Comparison of ENCODE assay signal across 13 mouse cellular contexts in genomic region chr5:16024626-16025417, GRCm38 (mm10).
A peak's percentile ranks its signal among the peaks of the same experiment; 100 is the strongest.
DNase-seq lines count a peak whose midpoint lies in the region; ATAC-seq and TF ChIP-seq lines count a peak whose summit lies in the region.
"Had no signal": no experiment of that assay in that cellular context is flagged by ENCODE, and none has a peak within 500 bp of the region (broad histone marks: within the 10 kb centered on the region; RNA-seq: fewer than 3 reads in every experiment).

No protein-coding gene starts in this region.

- no peak overlapping the region for H3K27ac ChIP-seq in left cerebral cortex, adult 2 months
- no peak overlapping the region for H3K27ac ChIP-seq in hindbrain, embryonic 12.5 days
- no peak overlapping the region for H3K27ac ChIP-seq in neural tube, embryonic 14.5 days (ENCODE audit: low read depth, low read length)
- no peak overlapping the region for H3K27ac ChIP-seq in intestine, embryonic 15.5 days

- no peak overlapping the region for H3K9ac ChIP-seq in hindbrain, embryonic 12.5 days
- no peak overlapping the region for H3K9ac ChIP-seq in neural tube, embryonic 14.5 days (replicated peaks; ENCODE audit: low read depth, low read length)
- H3K9ac ChIP-seq in intestine, embryonic 15.5 days = no peak overlapping the region

- no peaks in the 10 kb centered on the region for H3K36me3 ChIP-seq in hindbrain, embryonic 12.5 days
- no peaks in the 10 kb centered on the region for H3K36me3 ChIP-seq in neural tube, embryonic 14.5 days (ENCODE audit: control insufficient read depth, insufficient read depth, low read length)
- no peaks in the 10 kb centered on the region for H3K36me3 ChIP-seq in intestine, embryonic 15.5 days

- no peak for TF ChIP-seq CTCF in left cerebral cortex, adult 2 months (IDR thresholded peaks at IDR 0.05)

- intact Hi-C loops in left cerebral cortex, postnatal 4 days (cut with DNase I) = no loop called here
- intact Hi-C loops in left cerebral cortex, adult 2 months (cut with DNase I) = no loop called here

- no peaks in the 10 kb centered on the region for H3K9me3 ChIP-seq in hindbrain, embryonic 12.5 days (replicated peaks)
- no peaks in the 10 kb centered on the region for H3K9me3 ChIP-seq in neural tube, embryonic 14.5 days (ENCODE audit: control insufficient read depth, low read length)
- no peaks in the 10 kb centered on the region for H3K9me3 ChIP-seq in intestine, embryonic 15.5 days

- no peaks in the 10 kb centered on the region for H3K27me3 ChIP-seq in hindbrain, embryonic 12.5 days
- H3K27me3 ChIP-seq in neural tube, embryonic 14.5 days (ENCODE audit: control insufficient read depth, insufficient read depth, low read length) = no peaks in the 10 kb centered on the region
- no peaks in the 10 kb centered on the region for H3K27me3 ChIP-seq in intestine, embryonic 15.5 days (replicated peaks)

- H3K4me3 ChIP-seq in left cerebral cortex, adult 2 months = no peak overlapping the region
- H3K4me3 ChIP-seq in hindbrain, embryonic 12.5 days = no peak overlapping the region
- H3K4me3 ChIP-seq in neural tube, embryonic 14.5 days (ENCODE audit: low read depth, low read length) = no peak overlapping the region
- no peak overlapping the region for H3K4me3 ChIP-seq in intestine, embryonic 15.5 days (replicated peaks)

- peak; percentile 92 for DNase-seq in left cerebral cortex, postnatal 4 days
- DNase-seq in left cerebral cortex, adult 2 months (ENCODE audit: extremely low spot score in 1 of 2, low spot score in 2 of 2) = no peak
- peak; percentile 92 for DNase-seq in cerebellum, adult 9-11 months
- no peak for DNase-seq in testis, postnatal 10 days (ENCODE audit: low spot score)
- DNase-seq in right cerebral cortex, postnatal 10 days (ENCODE audit: low spot score in 2 of 2) = no peak
- DNase-seq: kidney, adult 18-20 months; lung, adult 18-20 months; thymus, adult 18-20 months had no signal

- WGBS in hindbrain, embryonic 12.5 days = 42% methylated on average over 4 of the region's 4 CpGs
- WGBS in neural tube, embryonic 14.5 days = 34% methylated on average over 4 of the region's 4 CpGs
- 61% methylated on average over 4 of the region's 4 CpGs for WGBS in intestine, embryonic 15.5 days

- no peak overlapping the region for H3K4me2 ChIP-seq in hindbrain, embryonic 12.5 days (replicated peaks)
- no peak overlapping the region for H3K4me2 ChIP-seq in neural tube, embryonic 14.5 days (ENCODE audit: low read depth, low read length)
- no peak overlapping the region for H3K4me2 ChIP-seq in intestine, embryonic 15.5 days (replicated peaks)
- H3K4me2 ChIP-seq: heart, embryonic 11.5 days had no signal

- peak; percentile 85 for ATAC-seq in hindbrain, embryonic 12.5 days (ENCODE audit: low FRiP score)
- peak; percentile 75; the same call in 1 of the 2 replicates for ATAC-seq in neural tube, embryonic 14.5 days (ENCODE audit: low read depth)
- ATAC-seq in intestine, embryonic 15.5 days = no peak
- ATAC-seq: CD4-positive, CD25-positive, alpha-beta regulatory T cell, adult 4 months had no signal

- peaks cover 6% of the 10 kb centered on the region for H3K4me1 ChIP-seq in hindbrain, embryonic 12.5 days
- no peaks in the 10 kb centered on the region for H3K4me1 ChIP-seq in neural tube, embryonic 14.5 days (ENCODE audit: control insufficient read depth, insufficient read depth, low read length)
- H3K4me1 ChIP-seq in intestine, embryonic 15.5 days (replicated peaks) = no peaks in the 10 kb centered on the region

Comparison
In these comparisons a context has a peak if more than half of its experiments do, and no peak if none do; other contexts are left out.
1. DNase-seq: peak in left cerebral cortex, postnatal 4 days (single experiment) and cerebellum, adult 9-11 months (single experiment); none in left cerebral cortex, adult 2 months (0 of 2), testis, postnatal 10 days (single experiment) and right cerebral cortex, postnatal 10 days (0 of 2).